Comparison of ENCODE assay signal across 10 mouse cellular contexts in genomic region chr3:130923615-130923958, GRCm38 (mm10).
DNase-seq lines count a peak whose midpoint lies in the region; ATAC-seq and TF ChIP-seq lines count a peak whose summit lies in the region.
"Had no signal": no experiment of that assay in that cellular context is flagged by ENCODE, and none has a peak within 500 bp of the region (broad histone marks: within the 10 kb centered on the region; RNA-seq: fewer than 3 reads in every experiment).

No protein-coding gene starts in this region.

- H3K27me3 ChIP-seq in liver, embryonic 11.5 days (replicated peaks; ENCODE audit: control insufficient read depth, insufficient read depth, low read length), result 0 out of 2 replicates have a peak, but pooled peaks cover 2% of the 10 kb centered on the region
- H3K27me3 ChIP-seq in liver, embryonic 12.5 days (replicated peaks), result peaks cover 3% of the 10 kb centered on the region; the same call in 1 of the 2 replicates
- H3K27me3 ChIP-seq in forebrain, embryonic 11.5 days (ENCODE audit: control insufficient read depth, insufficient read depth, low read length), result no peaks in the 10 kb centered on the region
- peaks cover 13% of the 10 kb centered on the region; the same call in 1 of the 2 replicates for H3K27me3 ChIP-seq in limb, embryonic 10.5 days (ENCODE audit: low read depth, poor library complexity, severe bottlenecking)
- 0 out of 2 replicates have a peak, but pooled peaks cover 2% of the 10 kb centered on the region for H3K27me3 ChIP-seq in stomach, embryonic 14.5 days (ENCODE audit: control insufficient read depth, insufficient read depth, low read length)
- H3K27me3 ChIP-seq: Patski had no signal

- TF ChIP-seq CTCF in left cerebral cortex, adult 2 months (IDR thresholded peaks at IDR 0.05), result no peak

- no peak overlapping the region for H3K9ac ChIP-seq in liver, embryonic 11.5 days (ENCODE audit: low read depth, low read length)
- no peak overlapping the region for H3K9ac ChIP-seq in liver, embryonic 12.5 days
- peak overlapping the region; percentile 47 for H3K9ac ChIP-seq in forebrain, embryonic 11.5 days (ENCODE audit: low read length)
- H3K9ac ChIP-seq in stomach, embryonic 14.5 days (replicated peaks; ENCODE audit: low read depth, low read length), result no peak overlapping the region

- H3K27ac ChIP-seq in liver, embryonic 11.5 days (ENCODE audit: low read depth, low read length), result no peak overlapping the region
- H3K27ac ChIP-seq in liver, embryonic 12.5 days, result no peak overlapping the region
- H3K27ac ChIP-seq in forebrain, embryonic 11.5 days (ENCODE audit: low read depth, low read length), result no peak overlapping the region
- peak overlapping the region; percentile 47 for H3K27ac ChIP-seq in limb, embryonic 10.5 days
- H3K27ac ChIP-seq in stomach, embryonic 14.5 days (ENCODE audit: low read length), result no peak overlapping the region
- no peak overlapping the region for H3K27ac ChIP-seq in left cerebral cortex, adult 2 months

- peak overlapping the region; percentile 16; the same call in 1 of the 2 replicates for H3K4me2 ChIP-seq in liver, embryonic 11.5 days
- no peak overlapping the region for H3K4me2 ChIP-seq in liver, embryonic 12.5 days
- peak overlapping the region; percentile 48 for H3K4me2 ChIP-seq in forebrain, embryonic 11.5 days (ENCODE audit: low read depth, low read length, severe bottlenecking)
- H3K4me2 ChIP-seq in stomach, embryonic 14.5 days (replicated peaks; ENCODE audit: low read depth, low read length), result peak overlapping the region; percentile 37

- DNase-seq in liver, embryonic 11.5 days (ENCODE audit: low spot score), result no peak
- peak; percentile 55 for DNase-seq in forebrain, embryonic 11.5 days (ENCODE audit: low spot score)
- DNase-seq in limb, embryonic 10.5 days (ENCODE audit: low spot score), result peak; percentile 49
- no peak for DNase-seq in left cerebral cortex, adult 2 months (ENCODE audit: extremely low spot score in 1 of 2, low spot score in 2 of 2)
- no peak for DNase-seq in frontal cortex, postnatal 25 days (ENCODE audit: low spot score in 2 of 2)
- DNase-seq in gastrocnemius, postnatal 4 days (ENCODE audit: low spot score in 2 of 2), result no peak
- DNase-seq: gastrocnemius, postnatal 14 days had no signal

- H3K36me3 ChIP-seq in liver, embryonic 11.5 days (ENCODE audit: control insufficient read depth, insufficient read depth, low read length), result no peaks in the 10 kb centered on the region
- H3K36me3 ChIP-seq in liver, embryonic 12.5 days, result no peaks in the 10 kb centered on the region
- no peaks in the 10 kb centered on the region for H3K36me3 ChIP-seq in forebrain, embryonic 11.5 days (ENCODE audit: control insufficient read depth, insufficient read depth, low read length)
- no peaks in the 10 kb centered on the region for H3K36me3 ChIP-seq in limb, embryonic 10.5 days
- H3K36me3 ChIP-seq in stomach, embryonic 14.5 days (ENCODE audit: control insufficient read depth, insufficient read depth, low read length), result no peaks in the 10 kb centered on the region

- H3K4me3 ChIP-seq in liver, embryonic 11.5 days (ENCODE audit: low read depth, low read length), result no peak overlapping the region
- no peak overlapping the region for H3K4me3 ChIP-seq in liver, embryonic 12.5 days
- H3K4me3 ChIP-seq in forebrain, embryonic 11.5 days (ENCODE audit: low read depth, low read length), result peak overlapping the region; percentile 8; the same call in 1 of the 2 replicates
- peak overlapping the region; percentile 42 for H3K4me3 ChIP-seq in limb, embryonic 10.5 days
- peak overlapping the region; percentile 5; the same call in 1 of the 2 replicates for H3K4me3 ChIP-seq in stomach, embryonic 14.5 days (ENCODE audit: low read depth, low read length)
- H3K4me3 ChIP-seq in left cerebral cortex, adult 2 months, result no peak overlapping the region

- no peaks in the 10 kb centered on the region for H3K9me3 ChIP-seq in liver, embryonic 11.5 days (ENCODE audit: control insufficient read depth, low read length)
- no peaks in the 10 kb centered on the region for H3K9me3 ChIP-seq in liver, embryonic 12.5 days (replicated peaks)
- no peaks in the 10 kb centered on the region for H3K9me3 ChIP-seq in forebrain, embryonic 11.5 days (ENCODE audit: control insufficient read depth, low read length)
- no peaks in the 10 kb centered on the region for H3K9me3 ChIP-seq in limb, embryonic 10.5 days (replicated peaks)
- H3K9me3 ChIP-seq in stomach, embryonic 14.5 days (ENCODE audit: control insufficient read depth, low read depth, low read length), result no peaks in the 10 kb centered on the region

- intact Hi-C loops in left cerebral cortex, adult 2 months (cut with DNase I), result no loop called here

- no peaks in the 10 kb centered on the region for H3K4me1 ChIP-seq in liver, embryonic 11.5 days (replicated peaks; ENCODE audit: control insufficient read depth, insufficient read depth, low read length)
- H3K4me1 ChIP-seq in liver, embryonic 12.5 days, result no peaks in the 10 kb centered on the region
- H3K4me1 ChIP-seq in forebrain, embryonic 11.5 days (replicated peaks; ENCODE audit: control insufficient read depth, insufficient read depth, low read length), result peaks cover 16% of the 10 kb centered on the region
- H3K4me1 ChIP-seq in limb, embryonic 10.5 days, result peaks cover 20% of the 10 kb centered on the region
- no peaks in the 10 kb centered on the region for H3K4me1 ChIP-seq in stomach, embryonic 14.5 days (ENCODE audit: control insufficient read depth, insufficient read depth, low read length)

- 55% methylated on average over 8 of the region's 8 CpGs for WGBS in liver, embryonic 11.5 days
- WGBS in liver, embryonic 12.5 days (ENCODE audit: insufficient replicate concordance), result 67% methylated on average over 8 of the region's 8 CpGs
- 31% methylated on average over 8 of the region's 8 CpGs for WGBS in forebrain, embryonic 11.5 days
- WGBS in limb, embryonic 10.5 days, result 32% methylated on average over 8 of the region's 8 CpGs
- WGBS in stomach, embryonic 14.5 days, result 21% methylated on average over 8 of the region's 8 CpGs

- ATAC-seq in liver, embryonic 11.5 days (replicated peaks; ENCODE audit: low FRiP score), result no peak
- ATAC-seq in liver, embryonic 12.5 days, result no peak
- ATAC-seq in forebrain, embryonic 11.5 days (replicated peaks; ENCODE audit: low FRiP score), result peak; percentile 63; the same call in 1 of the 2 replicates
- no peak for ATAC-seq in stomach, embryonic 14.5 days (ENCODE audit: insufficient number of reproducible peaks, insufficient read depth, low FRiP score, low read depth)
- ATAC-seq: Patski had no signal

Comparison
In these comparisons a context has a peak if more than half of its experiments do, and no peak if none do; other contexts are left out.
1. DNase-seq: peak in forebrain, embryonic 11.5 days (single experiment) and limb, embryonic 10.5 days (single experiment); none in liver, embryonic 11.5 days (single experiment), left cerebral cortex, adult 2 months (0 of 2), frontal cortex, postnatal 25 days (0 of 2) and gastrocnemius, postnatal 4 days (0 of 2).
2. H3K4me3 ChIP-seq: peak in forebrain, embryonic 11.5 days (single experiment), limb, embryonic 10.5 days (single experiment) and stomach, embryonic 14.5 days (single experiment); none in liver, embryonic 11.5 days (single experiment), liver, embryonic 12.5 days (single experiment) and left cerebral cortex, adult 2 months (single experiment).